Mouse (Mus musculus) midbrain, embryonic 11.5 days (tissue): ENCODE results near the gene Hmox2. TPM values are rescaled to one million over a fixed set of nuclear protein-coding genes. Genes with fewer than 3 reads are reported as not detected.
"Not testable (repeated sequence)": the region's sequence is repeated elsewhere in the genome, so short reads cannot be mapped to it uniquely, and the experiment has no call there.

Experiments
- ATAC-seq: fragments of 200-750 bp; cut with Nextera tagmentation; 2 replicates; pipeline ENCODE4 v1.8.0; 2017; ENCODE audit warnings: moderate TSS enrichment, moderate library complexity; ENCODE audit not compliant: low FRiP score
- DNase-seq: peaks from one replicate; pipeline ENCODE4 v3.0.0; 2015; ENCODE audit warnings: low spot score; ENCODE audit errors: missing footprints
- H3K27ac ChIP-seq: fragments of 300-500 bp; sonication (generic); 2 replicates; pipeline ENCODE4 v1.5.1; 2014; ENCODE audit warnings: low read depth, low read length
- H3K27me3 ChIP-seq: fragments of 300-500 bp; sonication (generic); 2 replicates; pipeline ENCODE4 v1.6.1; 2014; ENCODE audit warnings: mild to moderate bottlenecking, low read length, moderate library complexity, mixed read lengths; ENCODE audit not compliant: control insufficient read depth, insufficient read depth
- H3K36me3 ChIP-seq: fragments of 300-500 bp; sonication (generic); 2 replicates; pipeline ENCODE4 v1.6.1; 2014; ENCODE audit warnings: mild to moderate bottlenecking, low read length, moderate library complexity, mixed read lengths; ENCODE audit not compliant: control insufficient read depth, insufficient read depth
- H3K4me1 ChIP-seq: fragments of 300-500 bp; sonication (generic); 2 replicates; pipeline ENCODE4 v1.6.1; 2014; ENCODE audit warnings: low read length; ENCODE audit not compliant: control insufficient read depth, insufficient read depth
- H3K4me2 ChIP-seq: fragments of 300-500 bp; sonication (generic); 2 replicates; pipeline ENCODE4 v1.6.1; 2014; ENCODE audit warnings: mild to moderate bottlenecking, moderate library complexity
- H3K4me3 ChIP-seq: fragments of 300-500 bp; sonication (generic); 2 replicates; pipeline ENCODE4 v1.5.1; 2014; ENCODE audit warnings: low read depth, low read length
- H3K9ac ChIP-seq: fragments of 300-500 bp; sonication (generic); 2 replicates; pipeline ENCODE4 v1.6.1; 2014; ENCODE audit warnings: low read length
- H3K9me3 ChIP-seq: fragments of 300-500 bp; sonication (generic); 2 replicates; pipeline ENCODE4 v1.6.1; 2016; ENCODE audit warnings: low read length; ENCODE audit not compliant: control insufficient read depth
- WGBS: fragments of 180-500 bp; shearing (Covaris S2); extraction: QIAGEN DNeasy Blood & Tissue Kit; methylation state at CpG from one replicate; pipeline ENCODE4 v1.1.7; 2014; 5-methylcytosine and 5-hydroxymethylcytosine counted together
- polyA plus RNA-seq: library from polyadenylated mRNA; unstranded; fragments of >200 nt; fragmentation: Nextera tagmentation; extraction: Ambion mirVana; gene quantifications from 2 replicates; pipeline ENCODE4 v1.2.1, GENCODE M21; 2014

The Hmox2 gene
- polyA plus RNA-seq, 1 experiment from 2014 or later = 82.7 TPM

DNA sequence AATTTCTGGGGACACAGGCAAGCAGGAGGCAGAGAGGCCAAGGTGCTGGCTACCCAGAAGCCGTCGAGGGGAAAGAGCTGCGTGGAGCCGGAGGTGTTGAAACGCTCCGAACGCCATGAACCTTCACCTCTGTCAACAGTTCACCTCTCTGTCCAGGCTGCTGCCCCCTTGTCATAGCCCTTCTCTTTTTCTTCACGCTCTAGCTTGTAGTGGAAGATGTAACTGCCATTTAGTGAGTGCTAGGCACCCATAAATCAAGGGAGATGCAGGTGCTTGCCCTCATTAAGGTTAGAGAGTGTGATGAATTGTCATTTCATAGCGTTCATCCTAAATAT, 41.7 kb upstream of the Hmox2 start:
- Histone ChIP-seq H3K9me3 (no peaks in the 10 kb centered on the region), H3K27me3 (no peaks in the 10 kb centered on the region), H3K4me3 (peak overlapping the region; percentile 91), H3K9ac (peak overlapping the region; percentile 88), H3K27ac (no peak overlapping the region), H3K4me2 (peak overlapping the region; percentile 90), H3K36me3 (peaks cover 8% of the 10 kb centered on the region), H3K4me1 (peaks cover 16% of the 10 kb centered on the region)
- ATAC-seq (no peak), DNase-seq (no peak)
- WGBS = 2% methylated on average over 9 of the region's 9 CpGs

DNA sequence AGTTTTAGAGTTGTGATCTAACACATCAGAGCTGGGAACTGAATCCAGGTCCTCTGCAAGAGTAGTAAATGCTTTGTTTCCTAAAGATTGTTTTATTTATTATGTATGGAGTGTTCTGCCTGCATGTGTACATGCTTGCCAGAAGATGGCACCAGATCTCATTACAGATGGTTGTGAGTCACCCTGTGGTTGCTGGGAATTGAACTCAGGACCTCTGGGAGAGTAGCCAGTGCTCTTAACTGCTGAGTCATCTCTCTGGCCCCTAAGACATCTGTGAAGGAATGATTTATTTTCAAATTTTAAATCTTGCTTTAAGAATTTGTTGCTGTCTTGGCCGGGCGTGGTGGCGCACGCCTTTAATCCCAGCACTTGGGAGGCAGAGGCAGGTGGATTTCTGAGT, 36.8 kb upstream of the Hmox2 start:
- not testable (repeated sequence) for H3K9me3 ChIP-seq, H3K4me3 ChIP-seq, DNase-seq, H3K4me1 ChIP-seq, H3K9ac ChIP-seq, H3K27me3 ChIP-seq, H3K4me2 ChIP-seq, ATAC-seq, H3K27ac ChIP-seq
- 98% methylated on average over 4 of the region's 4 CpGs for WGBS
- peaks cover 22% of the 10 kb centered on the region for H3K36me3 ChIP-seq

DNA sequence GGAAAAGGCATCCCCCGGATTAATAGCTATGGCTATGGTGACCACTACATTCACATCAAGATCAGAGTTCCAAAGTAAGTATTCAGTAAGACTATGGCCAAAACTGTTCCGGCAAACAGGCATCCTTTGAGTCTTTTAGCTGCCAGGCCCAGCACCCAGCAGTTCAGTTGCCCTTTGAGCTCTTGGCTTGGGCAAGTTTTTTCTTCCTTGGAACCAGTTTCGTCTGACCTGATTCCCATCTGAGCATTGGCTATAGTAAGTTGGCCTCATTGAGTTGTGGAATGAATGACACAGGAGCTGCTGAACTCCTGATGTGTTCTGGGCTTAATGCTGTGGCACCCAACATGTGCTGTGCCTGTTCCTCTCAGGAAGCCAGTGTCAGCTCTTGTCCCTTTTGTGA, 24.9 kb upstream of the Hmox2 start:
- H3K4me2 ChIP-seq = no peak overlapping the region
- H3K4me3 ChIP-seq = no peak overlapping the region
- DNase-seq (no peak), ATAC-seq (no peak)
- no peaks in the 10 kb centered on the region for H3K9me3 ChIP-seq
- no peak overlapping the region for H3K27ac ChIP-seq
- no peak overlapping the region for H3K9ac ChIP-seq
- H3K4me1 ChIP-seq = no peaks in the 10 kb centered on the region
- WGBS = 100% methylated on average over 3 of the region's 3 CpGs
- no peaks in the 10 kb centered on the region for H3K27me3 ChIP-seq
- peaks cover 36% of the 10 kb centered on the region for H3K36me3 ChIP-seq

DNA sequence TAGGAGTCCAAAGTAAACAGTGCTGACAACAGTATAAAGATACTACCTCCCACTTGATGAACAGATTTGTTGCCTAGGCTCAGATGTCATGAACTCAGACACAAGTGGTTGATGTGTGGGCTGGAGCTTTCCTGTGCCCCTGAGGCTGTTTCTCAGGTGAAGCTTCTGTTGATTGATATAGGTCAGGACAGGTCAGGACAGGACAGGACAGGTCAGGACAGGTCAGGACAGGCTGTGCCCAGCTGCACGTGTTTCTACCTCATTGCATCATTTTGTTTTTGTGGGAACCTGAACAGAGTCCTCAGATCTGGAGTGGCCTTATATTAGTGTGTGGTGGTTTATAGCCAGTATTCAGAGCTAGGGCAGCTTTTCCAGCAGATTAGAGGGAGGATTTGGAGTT, 23.5 kb upstream of the Hmox2 start:
- Histone ChIP-seq H3K4me1 (no peaks in the 10 kb centered on the region), H3K27me3 (no peaks in the 10 kb centered on the region), H3K9me3 (no peaks in the 10 kb centered on the region), H3K4me3 (no peak overlapping the region), H3K9ac (no peak overlapping the region), H3K27ac (no peak overlapping the region), H3K36me3 (peaks cover 30% of the 10 kb centered on the region), H3K4me2 (no peak overlapping the region)
- WGBS = 93% methylated on average over 1 of the region's 1 CpGs
- DNase-seq (no peak), ATAC-seq (no peak)

DNA sequence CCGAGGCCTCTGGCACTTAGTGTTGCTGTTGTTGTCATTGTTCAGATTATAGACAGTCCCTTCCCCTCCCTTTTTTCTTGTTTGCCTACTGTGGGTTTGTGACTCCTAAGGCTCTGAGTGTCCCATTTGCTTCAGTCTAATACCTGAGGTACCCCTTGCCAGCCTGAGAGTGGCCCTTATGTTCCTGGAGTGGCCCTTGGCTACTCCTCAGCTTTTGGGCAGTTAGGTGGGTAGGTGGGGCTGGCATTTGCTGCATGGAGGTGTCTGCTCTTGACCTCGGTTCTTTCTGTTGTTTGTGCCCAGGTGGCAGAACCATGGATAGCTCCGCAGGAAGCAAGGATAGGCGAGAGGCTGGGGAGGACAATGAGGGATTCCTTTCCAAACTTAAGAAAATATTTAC, 20.6 kb upstream of the Hmox2 start:
- Histone ChIP-seq H3K4me3 (no peak overlapping the region), H3K9ac (no peak overlapping the region)
- no peak for ATAC-seq

DNA sequence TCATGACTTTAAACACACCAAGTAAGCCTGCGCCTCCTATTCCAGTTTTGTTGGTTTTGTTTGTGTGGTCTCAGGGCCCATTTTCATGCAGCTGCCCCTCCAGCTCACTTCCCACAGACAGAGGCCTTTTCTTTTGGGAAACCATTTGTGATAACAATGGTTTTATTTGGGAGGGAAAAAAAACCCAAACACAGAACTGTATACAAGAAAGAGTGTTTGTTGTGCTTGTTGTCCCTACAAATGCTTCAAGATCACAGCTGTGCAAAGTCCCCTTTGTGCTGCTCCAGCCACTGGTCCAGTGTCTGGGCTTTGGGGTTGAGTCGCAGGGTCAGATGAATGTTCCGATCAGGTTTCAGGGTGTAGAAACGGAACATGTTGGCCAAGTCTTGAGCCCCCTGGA, 15.0 kb upstream of the Hmox2 start:
- DNase-seq (no peak), ATAC-seq (no peak)
- Histone ChIP-seq H3K4me2 (no peak overlapping the region), H3K9me3 (no peaks in the 10 kb centered on the region), H3K4me3 (no peak overlapping the region), H3K36me3 (peaks cover 31% of the 10 kb centered on the region), H3K27me3 (no peaks in the 10 kb centered on the region), H3K9ac (no peak overlapping the region), H3K27ac (no peak overlapping the region), H3K4me1 (no peaks in the 10 kb centered on the region)
- 95% methylated on average over 4 of the region's 4 CpGs for WGBS

More for the DNA sequence above, 20.6 kb upstream of the Hmox2 start:
- WGBS = 75% methylated on average over 4 of the region's 4 CpGs
- Histone ChIP-seq H3K27me3 (no peaks in the 10 kb centered on the region), H3K9me3 (no peaks in the 10 kb centered on the region), H3K4me2 (no peak overlapping the region), H3K36me3 (peaks cover 30% of the 10 kb centered on the region), H3K27ac (no peak overlapping the region), H3K4me1 (no peaks in the 10 kb centered on the region)
- DNase-seq = no peak

DNA sequence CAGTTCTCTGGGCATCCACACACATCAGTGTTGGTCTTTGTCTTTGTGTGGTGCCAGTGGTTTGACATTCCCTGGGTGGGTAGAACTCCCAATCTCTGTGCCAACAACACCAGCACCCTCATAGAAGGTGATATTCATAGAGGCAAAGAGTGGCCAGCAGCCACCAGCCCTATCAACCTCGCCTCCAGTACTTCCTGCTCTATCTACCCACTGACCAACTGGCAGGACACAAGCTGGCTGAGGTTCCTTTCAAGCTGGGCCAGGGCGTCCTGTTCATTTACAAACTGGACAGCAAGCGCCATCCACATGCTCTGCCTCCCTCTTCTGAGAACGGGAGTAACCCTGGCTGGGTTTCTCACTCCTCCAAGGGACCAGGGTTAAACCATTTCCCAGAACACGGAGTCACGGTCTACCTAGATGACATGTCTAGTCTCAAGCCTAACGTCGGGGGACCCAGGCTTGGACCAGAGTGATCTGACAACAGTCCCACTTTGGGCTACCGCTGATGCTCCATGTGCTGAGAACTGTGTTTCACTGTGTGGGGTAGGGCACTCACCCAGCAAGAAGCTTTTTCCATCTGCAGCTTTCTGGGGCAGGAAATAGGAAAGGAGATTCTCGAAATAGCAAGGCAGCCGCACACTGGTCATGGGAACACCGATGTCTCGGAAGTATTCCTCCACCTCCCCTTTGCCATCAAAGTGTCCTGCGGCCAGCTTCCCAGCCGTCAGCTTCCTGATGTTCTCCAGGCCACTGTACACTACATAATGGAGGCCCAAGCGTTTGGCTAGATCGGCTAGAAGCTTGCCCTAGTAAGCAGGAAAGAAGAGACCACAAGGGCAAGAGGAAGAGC, 12.1 kb upstream of the Hmox2 start:
- WGBS = 93% methylated on average over 17 of the region's 17 CpGs
- DNase-seq = no peak

DNA sequence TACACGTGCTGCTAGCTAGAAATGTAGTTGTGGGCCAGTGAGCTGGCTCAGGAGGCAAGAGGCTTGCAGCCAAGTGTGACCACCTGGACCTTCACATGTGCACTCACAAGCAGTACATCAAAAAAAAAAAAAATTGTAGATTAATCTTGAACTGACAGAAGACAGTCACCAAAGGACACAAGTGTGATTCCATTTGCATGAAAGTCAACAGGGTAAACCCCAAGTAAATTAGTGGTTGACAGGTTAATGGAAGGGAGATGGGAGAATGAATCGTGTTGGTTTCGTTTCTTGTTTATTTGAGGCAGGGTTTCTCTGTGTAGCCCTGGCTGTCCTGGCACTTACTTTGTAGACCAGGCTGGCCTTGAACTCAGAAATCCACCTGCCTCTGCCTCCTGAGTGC, 8.3 kb upstream of the Hmox2 start:
- H3K4me3 ChIP-seq = peak overlapping the region; percentile 68
- DNase-seq (no peak), ATAC-seq (no peak)
- no peaks in the 10 kb centered on the region for H3K9me3 ChIP-seq
- H3K36me3 ChIP-seq = peaks cover 22% of the 10 kb centered on the region
- no peak overlapping the region for H3K27ac ChIP-seq
- peak overlapping the region; percentile 93; the same call in 1 of the 2 replicates for H3K9ac ChIP-seq
- 75% methylated on average over 3 of the region's 3 CpGs for WGBS
- H3K4me1 ChIP-seq = no peaks in the 10 kb centered on the region
- no peaks in the 10 kb centered on the region for H3K27me3 ChIP-seq
- H3K4me2 ChIP-seq = peak overlapping the region; percentile 51

More for the DNA sequence above, 12.1 kb upstream of the Hmox2 start:
- ATAC-seq = no peak
- H3K36me3 ChIP-seq = peaks cover 27% of the 10 kb centered on the region
- H3K4me2 ChIP-seq = no peak overlapping the region
- no peaks in the 10 kb centered on the region for H3K9me3 ChIP-seq
- no peaks in the 10 kb centered on the region for H3K27me3 ChIP-seq
- H3K4me3 ChIP-seq = no peak overlapping the region
- no peak overlapping the region for H3K27ac ChIP-seq
- H3K9ac ChIP-seq = no peak overlapping the region
- H3K4me1 ChIP-seq = no peaks in the 10 kb centered on the region

DNA sequence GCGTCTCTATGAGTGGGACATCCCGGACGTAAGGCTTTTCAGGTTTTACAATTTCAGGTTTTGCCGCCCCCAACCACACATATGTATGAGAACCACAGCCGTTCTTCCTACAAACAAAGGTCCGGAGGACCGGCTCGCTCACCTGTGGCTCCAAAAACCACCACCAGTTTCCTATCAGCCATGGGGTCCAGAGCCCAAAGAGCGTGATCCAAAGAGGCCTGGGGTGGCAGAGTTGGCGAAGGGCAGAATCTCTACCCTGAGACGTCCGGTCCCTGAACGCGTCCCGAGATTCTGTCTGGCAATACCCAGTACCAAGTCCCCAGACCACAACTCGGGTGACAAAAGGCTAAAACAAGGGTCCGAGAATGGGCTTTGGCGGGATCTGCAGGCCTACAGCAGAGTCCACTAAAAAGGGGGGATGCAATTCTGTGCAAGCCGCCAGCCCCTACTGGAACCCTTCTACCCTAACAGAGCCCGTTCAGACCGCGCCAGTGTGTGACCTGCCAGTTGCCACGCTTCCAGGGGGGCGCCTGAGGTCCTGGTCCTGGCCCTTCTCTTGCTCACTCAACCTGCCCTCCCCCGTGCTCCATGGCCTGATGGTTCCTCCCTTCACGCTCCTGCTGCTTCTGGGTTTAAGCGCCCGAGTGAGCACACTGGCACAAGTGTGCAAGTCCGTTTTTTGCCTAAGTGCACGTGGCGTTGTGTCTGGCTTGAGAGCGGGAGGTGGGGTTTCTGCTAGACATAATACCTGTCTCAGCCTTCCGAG, 7.2 kb upstream of the Hmox2 start, which contains the start of gene Nmral1:
TSS of gene Nmral1 (minus strand) at position 604 of the 766 bp plus-strand sequence.
- ATAC-seq (peak; percentile 93), DNase-seq (peak; percentile 98)
- Histone ChIP-seq H3K27me3 (no peaks in the 10 kb centered on the region), H3K4me1 (no peaks in the 10 kb centered on the region), H3K4me3 (peak within 1 kb of the TSS; percentile 68), H3K9me3 (no peaks in the 10 kb centered on the region), H3K9ac (peak within 1 kb of the TSS; percentile 93), H3K4me2 (peak within 1 kb of the TSS; percentile 51), H3K27ac (peak within 1 kb of the TSS; percentile 49), H3K36me3 (peaks cover 16% of the 10 kb centered on the region)
- WGBS = 13% methylated on average over 33 of the region's 33 CpGs
